Mouse (Mus musculus) heart, adult 2 months (tissue): ENCODE data around the gene Ablim2. TPM values are rescaled to one million over a fixed set of nuclear protein-coding genes. Genes with fewer than 3 reads are reported as not detected.

Experiments used
- DNase-seq, 2 experiments: peaks; one replicate each; pipeline ENCODE4 v3.0.0; 2021
- H3K27ac ChIP-seq: fragments of 200-600 bp; 2 replicates; pipeline ENCODE4 v1.8.1; 2022
- H3K27me3 ChIP-seq: fragments of 200-500 bp; 2 replicates; pipeline ENCODE4 v1.6.1; 2012; ENCODE audit warnings: mild to moderate bottlenecking, low read length, inconsistent platforms, mixed read lengths; ENCODE audit not compliant: control insufficient read depth, insufficient read depth
- H3K36me3 ChIP-seq: fragments of 200-500 bp; 2 replicates; pipeline ENCODE4 v1.6.1; 2012; ENCODE audit warnings: low read length, inconsistent platforms; ENCODE audit not compliant: control insufficient read depth, insufficient read depth
- H3K4me1 ChIP-seq: fragments of 200-500 bp; 2 replicates; pipeline ENCODE4 v1.6.1; 2011; ENCODE audit warnings: low read length; ENCODE audit not compliant: control insufficient read depth, insufficient read depth
- H3K4me3 ChIP-seq: fragments of 200-600 bp; 2 replicates; pipeline ENCODE4 v1.8.1; 2022
- H3K79me2 ChIP-seq: fragments of 200-500 bp; replicated peaks from 2 replicates; pipeline ENCODE4 v1.6.1; 2012; ENCODE audit warnings: mild to moderate bottlenecking, inconsistent platforms, low read length, moderate library complexity, mixed read lengths; ENCODE audit not compliant: control insufficient read depth, insufficient read depth
- H3K9ac ChIP-seq: fragments of 200-500 bp; 2 replicates; pipeline ENCODE4 v1.6.1; 2012; ENCODE audit warnings: low read depth, mild to moderate bottlenecking, control low read depth, inconsistent platforms, low read length, mixed read lengths
- CTCF ChIP-seq: fragments of 200-600 bp; IDR thresholded peaks from 2 replicates; pipeline ENCODE4 v1.8.1; 2022; ENCODE audit warnings: antibody characterized with exemption, mild to moderate bottlenecking, moderate library complexity
- EP300 ChIP-seq: fragments of 200-500 bp; IDR thresholded peaks from 2 replicates; pipeline ENCODE4 v1.6.1; 2011; ENCODE audit warnings: low read depth, low read length, control low read depth; ENCODE audit not compliant: insufficient read depth
- POLR2A ChIP-seq: fragments of 200-500 bp; IDR thresholded peaks from 2 replicates; pipeline ENCODE4 v1.6.1; 2011; ENCODE audit warnings: mild to moderate bottlenecking, low read depth, low read length, control low read depth; ENCODE audit not compliant: insufficient read depth
- WGBS: fragments of 180-500 bp; shearing (Covaris S2); methylation state at CpG from one replicate; pipeline ENCODE4 v1.1.7; 2018; 5-methylcytosine and 5-hydroxymethylcytosine counted together
- intact Hi-C: fragments of 180-260 bp; cut with DNase I; formaldehyde crosslinking; loops from one replicate; pipeline ENCODE4 v1.15.1; 2025
- polyA plus RNA-seq: library from polyadenylated mRNA; depleted of rRNA; stranded (reverse); fragments of >200 nt; gene quantifications from 2 replicates; pipeline ENCODE4 v1.2.3, GENCODE M21; 2012
- total RNA-seq, 2 experiments: library from RNA; stranded (reverse); gene quantifications; 2 replicates each; pipeline ENCODE4 v1.2.3; 2021

Ablim2 gene
- total and polyA plus RNA-seq, 3 experiments: 20.1 to 32.7 (median 20.8) TPM

GRCm38 (mm10) chr5:35888959-35889358, 131.3 kb downstream of the Ablim2 start:
- TF ChIP-seq EP300: peak; percentile 55; the same call in 1 of the 2 replicates
- no peak for TF ChIP-seq POLR2A
- peak; percentile 84 for TF ChIP-seq CTCF
- peaks cover 2% of the 10 kb centered on the region; the same call in 1 of the 2 replicates for H3K4me1 ChIP-seq
- H3K27ac ChIP-seq: no peak overlapping the region
- H3K27me3 ChIP-seq: no peaks in the 10 kb centered on the region
- 44% methylated on average over 9 of the region's 9 CpGs for WGBS
- no peak overlapping the region for H3K4me3 ChIP-seq
- H3K9ac ChIP-seq: no peak overlapping the region
- no peak for DNase-seq
- intact Hi-C loops: loop anchor here (1.0 kb wide), 1 partner anchor 86 kb away; no protein-coding TSS in a partner anchor
- H3K36me3 ChIP-seq: no peaks in the 10 kb centered on the region
- no peaks in the 10 kb centered on the region for H3K79me2 ChIP-seq

GRCm38 (mm10) chr5:35889641-35890040, 132.0 kb downstream of the Ablim2 start:
- Histone ChIP-seq H3K4me1 (peaks cover 2% of the 10 kb centered on the region; the same call in 1 of the 2 replicates), H3K36me3 (no peaks in the 10 kb centered on the region), H3K27me3 (no peaks in the 10 kb centered on the region), H3K4me3 (no peak overlapping the region), H3K79me2 (no peaks in the 10 kb centered on the region), H3K9ac (no peak overlapping the region), H3K27ac (no peak overlapping the region)
- no peak for DNase-seq
- intact Hi-C loops: loop anchor here (1.0 kb wide), 1 partner anchor 86 kb away; no protein-coding TSS in a partner anchor
- TF ChIP-seq EP300 (no peak), CTCF (no peak), POLR2A (no peak)
- WGBS: 72% methylated on average over 2 of the region's 2 CpGs

GRCm38 (mm10) chr5:35890985-35891730, 133.5 kb downstream of the Ablim2 start:
- Histone ChIP-seq H3K4me3 (no peak overlapping the region), H3K27me3 (no peaks in the 10 kb centered on the region), H3K27ac (no peak overlapping the region), H3K36me3 (no peaks in the 10 kb centered on the region; the same call in 1 of the 2 replicates), H3K4me1 (peaks cover 6% of the 10 kb centered on the region), H3K79me2 (no peaks in the 10 kb centered on the region), H3K9ac (no peak overlapping the region)
- DNase-seq: no peak
- intact Hi-C loops: no loop called here
- WGBS: 89% methylated on average over 13 of the region's 13 CpGs
- TF ChIP-seq EP300: no peak
- TF ChIP-seq CTCF: no peak
- no peak for TF ChIP-seq POLR2A

GRCm38 (mm10) chr5:35892363-35892762, 134.7 kb downstream of the Ablim2 start:
- Histone ChIP-seq H3K79me2 (peaks cover 1% of the 10 kb centered on the region; the same call in 1 of the 2 replicates), H3K9ac (no peak overlapping the region), H3K4me3 (no peak overlapping the region), H3K4me1 (peaks cover 14% of the 10 kb centered on the region), H3K27me3 (no peaks in the 10 kb centered on the region), H3K36me3 (peaks cover 4% of the 10 kb centered on the region), H3K27ac (no peak overlapping the region)
- DNase-seq: no peak
- TF ChIP-seq EP300 (no peak), POLR2A (no peak), CTCF (no peak)
- 87% methylated on average over 3 of the region's 3 CpGs for WGBS
- intact Hi-C loops: no loop called here

GRCm38 (mm10) chr5:35893093-35893804, 135.6 kb downstream of the Ablim2 start, which contains the start of gene Afap1:
TSS of gene Afap1 (plus strand) at chr5:35893319.
- DNase-seq: peak; percentile 99 to 100
- Histone ChIP-seq H3K4me1 (peaks cover 18% of the 10 kb centered on the region), H3K27ac (peak within 1 kb of the TSS; percentile 93), H3K36me3 (peaks cover 4% of the 10 kb centered on the region), H3K79me2 (peaks cover 1% of the 10 kb centered on the region; the same call in 1 of the 2 replicates), H3K27me3 (no peaks in the 10 kb centered on the region), H3K4me3 (peak within 1 kb of the TSS; percentile 82), H3K9ac (peak within 1 kb of the TSS; percentile 94)
- TF ChIP-seq POLR2A (peak; percentile 89), CTCF (no peak)
- under 1% methylated on average over 49 of the region's 49 CpGs for WGBS
- intact Hi-C loops: no loop called here

GRCm38 (mm10) chr5:35893805-35894260, 136.2 kb downstream of the Ablim2 start:
- Histone ChIP-seq H3K79me2 (peaks cover 1% of the 10 kb centered on the region; the same call in 1 of the 2 replicates), H3K36me3 (peaks cover 7% of the 10 kb centered on the region), H3K4me3 (peak overlapping the region; percentile 82), H3K4me1 (peaks cover 20% of the 10 kb centered on the region), H3K27ac (peak overlapping the region; percentile 93), H3K9ac (peak overlapping the region; percentile 94), H3K27me3 (no peaks in the 10 kb centered on the region)
- intact Hi-C loops: loop anchor here (1.0 to 2.0 kb wide), 2 partner anchors 14 to 27 kb away; no protein-coding TSS in a partner anchor
- TF ChIP-seq EP300 (0 out of 2 replicates have a peak, but pooled peaks have one; percentile 7), CTCF (peak; percentile 81), POLR2A (peak; percentile 23; the same call in 1 of the 2 replicates)
- WGBS: under 1% methylated on average over 21 of the region's 21 CpGs
- DNase-seq: peak; percentile 77 to 83
